Mouse (Mus musculus) bone marrow macrophage, adult 2 months (primary cell): ENCODE data around the gene Ssbp3. TPM values are rescaled to one million over a fixed set of nuclear protein-coding genes. Genes with fewer than 3 reads are reported as not detected.

Experiments
- H3K27ac ChIP-seq: 2 replicates; pipeline ENCODE4 v1.5.1; 2012; ENCODE audit warnings: low read depth, low read length; ENCODE audit not compliant: insufficient read depth
- H3K4me1 ChIP-seq: 2 replicates; pipeline ENCODE4 v1.6.1; 2012; ENCODE audit warnings: low read length; ENCODE audit not compliant: control insufficient read depth, insufficient read depth
- H3K4me3 ChIP-seq: 2 replicates; pipeline ENCODE4 v1.5.1; 2012; ENCODE audit warnings: mild to moderate bottlenecking, low read length, moderate library complexity; ENCODE audit not compliant: insufficient read depth
- CTCF ChIP-seq: IDR thresholded peaks from 2 replicates; pipeline ENCODE4 v1.5.1; 2012; ENCODE audit warnings: low read depth, mild to moderate bottlenecking, low read length, moderate library complexity
- POLR2A ChIP-seq: IDR thresholded peaks from 2 replicates; pipeline ENCODE4 v1.6.1; 2012; ENCODE audit warnings: mild to moderate bottlenecking, low read depth, low read length, borderline replicate concordance
- polyA plus RNA-seq: library from polyadenylated mRNA; stranded (reverse); fragments of >200 nt; gene quantifications from 2 replicates; pipeline ENCODE4 v1.2.4, GENCODE M21; 2012; ENCODE audit not compliant: missing spikeins, insufficient read depth, insufficient read length

Ssbp3 gene
- polyA plus RNA-seq, 1 experiment, result 34.8 TPM

DNA sequence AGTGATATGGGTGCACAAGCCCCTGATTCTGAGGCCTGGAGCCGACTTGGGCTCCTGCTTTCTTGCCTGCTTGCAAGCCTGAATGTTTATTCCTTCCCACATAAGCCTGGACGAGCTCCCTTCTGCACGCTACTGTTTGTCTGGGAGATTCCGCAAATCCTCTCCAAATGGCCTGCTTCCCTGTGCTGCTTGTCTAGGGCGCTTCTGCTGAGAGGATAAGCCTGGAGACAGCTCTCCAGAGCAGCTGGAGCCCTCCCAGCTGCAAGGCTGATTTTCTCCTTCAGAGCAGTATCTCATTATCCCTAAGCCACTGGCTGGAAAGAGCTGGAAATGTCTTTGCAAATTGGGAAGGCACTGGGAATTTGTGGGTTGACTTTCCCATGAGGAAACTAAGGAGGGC lies 165.0 kb downstream of the Ssbp3 start:
- TF ChIP-seq CTCF, result no peak
- TF ChIP-seq POLR2A, result no peak
- no peak overlapping the region for H3K27ac ChIP-seq
- H3K4me3 ChIP-seq, result no peak overlapping the region
- peaks cover 18% of the 10 kb centered on the region for H3K4me1 ChIP-seq

DNA sequence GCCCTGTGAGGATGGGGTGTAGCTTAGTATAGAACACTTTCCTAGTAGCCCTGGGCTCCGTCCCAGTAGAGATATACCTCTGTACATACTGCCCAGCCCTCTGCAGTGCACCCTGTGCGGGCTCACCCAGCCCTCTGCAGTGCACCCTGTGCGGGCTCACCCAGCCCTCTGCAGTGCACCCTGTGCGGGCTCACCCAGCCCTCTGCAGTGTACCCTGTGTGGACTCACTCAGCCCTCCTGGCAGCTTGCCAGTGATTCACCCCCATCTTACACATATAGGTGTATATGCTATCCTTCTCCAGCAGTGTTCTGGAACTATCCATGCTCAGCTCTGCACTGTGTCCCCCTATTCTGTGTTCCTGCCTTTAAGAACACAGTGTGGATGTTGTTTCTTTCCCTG lies 168.4 kb downstream of the Ssbp3 start:
- no peak overlapping the region for H3K27ac ChIP-seq
- no peak overlapping the region for H3K4me3 ChIP-seq
- peaks cover 51% of the 10 kb centered on the region for H3K4me1 ChIP-seq
- TF ChIP-seq POLR2A (no peak), CTCF (no peak)

DNA sequence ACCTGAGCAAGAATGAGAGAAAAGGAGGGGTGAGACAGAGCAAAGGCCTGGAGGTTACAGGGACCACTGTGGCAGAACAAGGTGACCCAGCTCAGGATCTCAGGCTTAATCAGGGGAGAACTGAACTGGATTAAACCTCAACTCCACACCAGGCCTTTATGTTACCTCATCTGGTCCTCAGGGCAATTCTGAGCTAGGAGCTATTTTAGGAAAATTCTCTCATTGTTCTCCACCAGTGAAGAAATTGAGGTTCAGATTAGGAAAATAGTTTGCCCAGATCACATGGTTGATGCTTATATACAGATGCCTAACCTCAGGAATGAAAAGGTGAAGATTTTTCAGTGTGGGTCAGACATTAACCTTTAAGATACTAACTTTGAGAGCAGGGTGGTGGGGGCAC lies 169.2 kb downstream of the Ssbp3 start:
- peak overlapping the region; percentile 15; the same call in 1 of the 2 replicates for H3K4me3 ChIP-seq
- peak overlapping the region; percentile 85 for H3K27ac ChIP-seq
- no peak for TF ChIP-seq POLR2A
- TF ChIP-seq CTCF, result no peak
- peaks cover 59% of the 10 kb centered on the region for H3K4me1 ChIP-seq

DNA sequence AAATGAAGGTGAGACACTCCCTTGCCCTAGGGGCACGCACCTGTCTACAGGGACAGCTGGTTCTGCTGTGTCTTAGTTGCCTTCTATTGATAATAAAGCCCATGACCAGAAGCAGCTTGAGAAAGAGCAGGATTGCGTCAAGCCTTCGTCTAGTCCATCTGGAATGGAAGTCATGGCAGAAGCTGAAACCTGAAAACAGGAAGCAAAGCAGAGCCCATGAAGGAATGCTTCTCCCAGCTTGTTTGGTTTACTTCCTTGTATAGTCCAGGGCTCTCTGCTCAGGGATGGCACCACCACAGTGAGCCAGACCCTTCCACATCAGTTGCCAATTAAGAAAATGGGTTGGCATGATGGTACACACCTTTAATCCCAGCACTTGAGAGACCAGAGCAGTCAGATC lies 171.7 kb downstream of the Ssbp3 start:
- H3K4me1 ChIP-seq, result peaks cover 63% of the 10 kb centered on the region

DNA sequence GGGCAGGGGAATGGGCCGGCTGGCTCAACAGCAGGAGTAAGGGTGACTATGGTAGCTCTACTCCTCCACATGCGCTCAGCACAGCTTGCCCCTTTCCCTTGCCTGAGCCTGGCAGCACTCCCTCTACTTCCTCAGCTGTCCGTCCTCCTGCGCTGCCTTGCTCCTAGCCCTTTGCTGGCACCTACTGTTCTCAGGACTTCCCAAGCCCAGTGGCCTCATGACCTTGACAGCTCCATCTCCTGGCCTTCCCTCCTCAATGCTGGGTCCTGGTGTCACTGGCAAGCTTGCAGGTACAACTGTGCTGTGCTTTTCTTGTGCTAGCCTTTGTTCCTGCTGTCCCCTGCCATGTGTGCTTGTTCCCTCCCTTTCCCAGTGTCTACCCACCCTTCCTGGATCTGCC lies 172.6 kb downstream of the Ssbp3 start:
- no peak overlapping the region for H3K4me3 ChIP-seq
- TF ChIP-seq POLR2A (no peak), CTCF (no peak)
- H3K27ac ChIP-seq, result no peak overlapping the region
- H3K4me1 ChIP-seq, result peaks cover 63% of the 10 kb centered on the region

More for the DNA sequence above, 171.7 kb downstream of the Ssbp3 start:
- Histone ChIP-seq H3K4me3 (no peak overlapping the region), H3K27ac (peak overlapping the region; percentile 75)
- no peak for TF ChIP-seq POLR2A
- TF ChIP-seq CTCF, result no peak

DNA sequence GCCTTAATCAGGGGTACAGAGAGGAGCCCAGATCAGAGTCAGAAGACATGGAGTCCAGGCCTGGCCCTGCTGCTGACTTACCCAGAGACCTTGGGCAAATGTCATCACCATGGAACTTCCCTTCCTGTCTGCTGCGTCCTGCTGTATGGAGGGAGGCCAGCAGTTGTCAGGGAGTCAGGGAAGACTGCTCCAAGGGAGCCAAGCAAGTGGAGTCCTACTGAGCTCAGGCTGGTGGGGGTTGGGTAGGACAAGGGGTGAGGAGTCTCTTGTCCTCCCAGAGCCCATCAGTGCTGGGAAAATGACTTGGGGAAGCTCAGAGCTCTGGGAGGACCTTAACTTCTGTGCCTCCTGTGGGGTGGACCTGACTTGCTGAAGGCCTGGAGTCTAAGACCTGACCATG lies 173.8 kb downstream of the Ssbp3 start:
- TF ChIP-seq POLR2A, result no peak
- TF ChIP-seq CTCF, result no peak
- no peak overlapping the region for H3K4me3 ChIP-seq
- H3K27ac ChIP-seq, result peak overlapping the region; percentile 56
- H3K4me1 ChIP-seq, result peaks cover 55% of the 10 kb centered on the region

DNA sequence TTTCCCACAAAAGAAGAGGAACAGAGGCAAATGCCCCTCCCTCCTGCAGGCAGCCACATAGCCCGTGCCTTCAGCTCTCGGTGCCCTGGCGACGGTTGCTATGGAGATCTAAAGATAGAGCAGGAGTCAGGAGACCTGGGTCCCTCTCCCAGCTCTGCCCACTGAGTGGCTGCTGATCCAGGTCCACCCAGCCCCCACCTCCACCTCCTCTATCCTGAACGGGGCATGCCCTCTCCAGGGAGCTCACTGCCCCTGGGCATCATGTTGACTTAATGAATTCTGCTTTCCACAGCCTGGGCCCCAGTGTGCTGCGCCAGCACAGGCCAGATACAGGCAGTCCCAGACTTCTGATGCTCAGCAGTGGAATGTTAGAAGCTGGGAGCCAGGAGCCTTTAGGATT lies 174.4 kb downstream of the Ssbp3 start:
- Histone ChIP-seq H3K27ac (peak overlapping the region; percentile 56; the same call in 1 of the 2 replicates), H3K4me1 (peaks cover 50% of the 10 kb centered on the region)
- TF ChIP-seq CTCF, result no peak
- no peak for TF ChIP-seq POLR2A

DNA sequence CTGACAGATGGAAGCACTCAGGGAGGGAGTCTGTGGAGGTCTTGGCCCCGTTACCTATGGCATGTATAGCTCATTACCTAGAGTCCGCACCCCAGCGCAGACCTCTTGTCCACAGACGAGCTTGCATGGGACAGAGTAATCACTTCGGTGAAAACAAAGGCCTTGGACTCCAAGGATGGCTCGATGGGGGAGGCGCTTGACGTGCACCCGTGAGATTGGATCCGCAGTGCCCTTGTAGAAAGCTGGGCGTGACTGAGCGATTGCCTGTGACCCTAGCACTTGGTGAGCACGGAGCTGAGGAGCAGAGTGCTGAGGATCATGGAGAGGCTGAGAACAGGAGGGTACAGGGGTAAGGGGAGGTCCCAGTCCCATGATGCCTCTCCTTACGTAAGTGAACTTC lies 181.2 kb downstream of the Ssbp3 start:
- Histone ChIP-seq H3K4me1 (peaks cover 6% of the 10 kb centered on the region; the same call in 1 of the 2 replicates), H3K4me3 (no peak overlapping the region), H3K27ac (no peak overlapping the region)
- TF ChIP-seq CTCF (no peak), POLR2A (no peak)

More for the DNA sequence above, 174.4 kb downstream of the Ssbp3 start:
- no peak overlapping the region for H3K4me3 ChIP-seq

DNA sequence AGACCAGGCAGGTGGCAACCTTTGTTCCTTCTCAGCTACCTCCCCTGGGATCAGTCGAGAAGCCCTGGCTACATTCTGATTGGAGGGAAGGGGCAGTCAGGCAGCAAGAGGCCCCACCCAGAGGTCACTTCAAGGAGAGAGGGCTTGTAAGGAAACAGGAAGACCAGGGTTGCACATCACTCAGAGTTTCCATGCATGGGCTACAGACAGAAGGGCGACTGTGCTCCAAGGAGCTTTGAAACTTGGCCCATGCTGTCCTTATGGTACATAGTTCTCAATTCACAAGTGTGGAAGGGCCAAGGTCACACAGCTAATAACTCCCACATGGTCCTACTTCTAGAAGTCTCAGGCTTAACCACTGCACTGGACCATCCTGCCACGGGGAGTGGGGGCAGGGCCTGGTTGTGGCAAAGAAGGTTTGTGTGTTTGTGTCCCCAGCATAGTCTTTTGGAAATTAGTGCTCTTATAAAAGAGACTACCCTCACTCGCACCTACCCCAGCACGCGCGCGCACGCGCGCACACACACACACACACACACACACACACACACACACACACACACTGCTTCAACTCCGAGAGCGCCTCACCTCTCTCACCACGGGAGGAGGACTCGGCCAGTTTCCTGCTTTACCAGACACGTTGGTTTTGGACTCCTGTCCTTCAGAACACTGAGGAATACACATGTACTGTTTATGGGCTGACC lies 184.1 kb downstream of the Ssbp3 start:
- peaks cover 6% of the 10 kb centered on the region; the same call in 1 of the 2 replicates for H3K4me1 ChIP-seq
- TF ChIP-seq CTCF (no peak), POLR2A (no peak)
- H3K4me3 ChIP-seq, result no peak overlapping the region

DNA sequence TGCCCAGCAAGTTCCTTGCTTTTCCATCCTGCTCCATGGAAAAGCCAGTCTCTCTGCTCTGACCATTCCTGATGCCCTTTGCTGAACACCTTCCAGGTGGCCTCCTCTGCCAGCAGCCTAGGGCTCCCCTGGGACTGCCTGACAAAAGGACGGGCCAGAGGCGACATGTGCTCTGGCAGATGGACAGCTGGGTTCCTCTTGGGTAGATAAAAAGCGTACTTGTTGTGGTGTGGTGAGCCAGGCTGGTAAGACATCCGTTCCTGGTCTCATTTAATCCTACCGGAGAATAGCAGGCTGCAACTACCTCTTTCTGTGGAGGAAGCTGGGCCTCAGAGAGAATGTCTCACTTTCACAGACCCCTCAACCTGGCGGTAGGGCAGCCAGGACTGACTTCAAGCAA lies 185.5 kb downstream of the Ssbp3 start:
- Histone ChIP-seq H3K27ac (no peak overlapping the region), H3K4me3 (no peak overlapping the region), H3K4me1 (peaks cover 6% of the 10 kb centered on the region; the same call in 1 of the 2 replicates)
- TF ChIP-seq CTCF, result no peak
- no peak for TF ChIP-seq POLR2A

More for the DNA sequence above, 184.1 kb downstream of the Ssbp3 start:
- no peak overlapping the region for H3K27ac ChIP-seq
